Mouse (Mus musculus) right cerebral cortex, postnatal 14 days (tissue): ENCODE results near the gene Gm37240.

Experiments
- DNase-seq: peaks from one replicate; pipeline ENCODE4 v3.0.0; 2022

Gm37240 gene

GRCm38 (mm10) chr3:85820839-85821548 is 66.3 kb downstream of the Gm37240 start:
- no peak for DNase-seq

- DNase-seq = no peak
Observed at GRCm38 (mm10) chr3:85819319-85819718, 68.0 kb downstream of the Gm37240 start.

- DNase-seq = no peak
Observed at GRCm38 (mm10) chr3:85817191-85817590, 70.1 kb downstream of the Gm37240 start, which contains the start of gene Fam160a1. TSS of gene Fam160a1 (minus strand) at chr3:85817291.

- DNase-seq = peak; percentile 33
Observed at GRCm38 (mm10) chr3:85814241-85814640, 73.1 kb downstream of the Gm37240 start.

GRCm38 (mm10) chr3:85813101-85814014 is 74.0 kb downstream of the Gm37240 start:
- DNase-seq = no peak

- no peak for DNase-seq
Observed at GRCm38 (mm10) chr3:85812010-85812409, 75.3 kb downstream of the Gm37240 start.

- DNase-seq = no peak
Observed at GRCm38 (mm10) chr3:85793166-85793565, 94.2 kb downstream of the Gm37240 start.

GRCm38 (mm10) chr3:85789748-85790147 is 97.6 kb downstream of the Gm37240 start:
- DNase-seq = no peak

GRCm38 (mm10) chr3:85786501-85786900 is 100.8 kb downstream of the Gm37240 start:
- DNase-seq = no peak

GRCm38 (mm10) chr3:85780906-85781305 is 106.4 kb downstream of the Gm37240 start:
- DNase-seq = peak; percentile 38

GRCm38 (mm10) chr3:85780332-85780731 is 107.0 kb downstream of the Gm37240 start:
- DNase-seq = no peak

GRCm38 (mm10) chr3:85777841-85778240 is 109.5 kb downstream of the Gm37240 start:
- DNase-seq = no peak

- DNase-seq = no peak
Observed at GRCm38 (mm10) chr3:85777356-85777755, 110.0 kb downstream of the Gm37240 start.

- no peak for DNase-seq
Observed at GRCm38 (mm10) chr3:85776707-85777106, 110.6 kb downstream of the Gm37240 start.

GRCm38 (mm10) chr3:85776126-85776525 is 111.2 kb downstream of the Gm37240 start:
- DNase-seq = no peak

GRCm38 (mm10) chr3:85773886-85774285 is 113.4 kb downstream of the Gm37240 start:
- DNase-seq = no peak

GRCm38 (mm10) chr3:85773425-85773824 is 113.9 kb downstream of the Gm37240 start:
- no peak for DNase-seq

- no peak for DNase-seq
Observed at GRCm38 (mm10) chr3:85764937-85765337, 122.4 kb downstream of the Gm37240 start.

- DNase-seq = no peak
Observed at GRCm38 (mm10) chr3:85764008-85764834, 123.1 kb downstream of the Gm37240 start.

GRCm38 (mm10) chr3:85757944-85758343 is 129.4 kb downstream of the Gm37240 start:
- DNase-seq = no peak

GRCm38 (mm10) chr3:85757435-85757834 is 129.9 kb downstream of the Gm37240 start:
- no peak for DNase-seq

- DNase-seq = no peak
Observed at GRCm38 (mm10) chr3:85749348-85749747, 138.0 kb downstream of the Gm37240 start.

- DNase-seq = no peak
Observed at GRCm38 (mm10) chr3:85748863-85749262, 138.5 kb downstream of the Gm37240 start.
